Comparison of ENCODE assay signal across 25 mouse cellular contexts in the genomic region with DNA sequence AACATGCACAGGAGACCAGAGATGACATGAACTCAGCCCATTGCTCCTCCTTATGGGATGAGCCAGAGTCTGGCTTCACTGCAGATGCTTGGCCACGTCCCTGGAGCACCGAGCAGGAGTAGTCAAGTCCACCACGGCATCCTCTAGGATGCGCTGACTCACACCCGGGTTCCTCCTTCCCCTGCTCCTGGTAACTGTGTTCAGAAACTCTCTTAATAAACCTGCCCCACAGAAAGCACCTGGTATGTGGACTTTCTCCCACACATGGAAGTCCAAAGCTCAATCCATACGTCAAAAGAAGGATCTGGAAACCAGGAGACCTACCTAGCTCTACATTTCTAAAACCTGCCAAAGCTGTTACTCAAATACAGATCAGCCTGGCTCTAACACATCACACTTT.
DNase-seq lines count a peak whose midpoint lies in the region; ATAC-seq and TF ChIP-seq lines count a peak whose summit lies in the region.
"Had no signal": no experiment of that assay in that cellular context is flagged by ENCODE, and none has a peak within 500 bp of the region (broad histone marks: within the 10 kb centered on the region; RNA-seq: fewer than 3 reads in every experiment).

No protein-coding gene starts in this region.

- H3K9ac ChIP-seq in intestine, embryonic 15.5 days, result no peak overlapping the region
- H3K9ac ChIP-seq: embryonic facial prominence, embryonic 13.5 days; forebrain, embryonic 12.5 days; forebrain, embryonic 15.5 days; hindbrain, embryonic 12.5 days; hindbrain, embryonic 15.5 days had no signal

- peaks cover 5% of the 10 kb centered on the region; the same call in 1 of the 2 replicates for H3K4me1 ChIP-seq in intestine, embryonic 15.5 days (replicated peaks)
- H3K4me1 ChIP-seq in small intestine, adult 2 months (ENCODE audit: control insufficient read depth, insufficient read depth, insufficient read length, low read length), result peaks cover 34% of the 10 kb centered on the region
- H3K4me1 ChIP-seq: embryonic facial prominence, embryonic 10.5 days; embryonic facial prominence, embryonic 13.5 days; forebrain, embryonic 12.5 days; forebrain, embryonic 15.5 days; hindbrain, embryonic 12.5 days; hindbrain, embryonic 15.5 days had no signal

- DNase-seq in brain, adult 2 months (ENCODE audit: low read depth, low spot score), result peak; percentile 23
- DNase-seq in right cerebral cortex, adult 2 months (ENCODE audit: low spot score in 2 of 2), result no peak
- no peak for DNase-seq in kidney, postnatal 36 days
- no peak for DNase-seq in thymus, postnatal 0 days (ENCODE audit: low spot score)
- DNase-seq: adrenal gland, adult 2 months; adrenal gland, postnatal 14 days; cerebellum, adult 11-12 months; cerebellum, adult 8-10 months; cerebellum, postnatal 10 days; cerebellum, postnatal 36 days; embryo, embryonic 11 days; gastrocnemius, adult 2 months; gastrocnemius, postnatal 25 days; heart, adult 2 months had no signal

- ATAC-seq in intestine, embryonic 15.5 days, result peak; percentile 67
- ATAC-seq: CD4-positive, CD25-positive, alpha-beta regulatory T cell, adult 4 months; forebrain, embryonic 15.5 days had no signal

- 78% methylated on average over 6 of the region's 6 CpGs for WGBS in intestine, embryonic 15.5 days
- 28% methylated on average over 6 of the region's 6 CpGs for WGBS in small intestine, adult 2 months

- no peak overlapping the region for H3K4me3 ChIP-seq in intestine, embryonic 15.5 days (replicated peaks)
- H3K4me3 ChIP-seq in small intestine, adult 2 months (ENCODE audit: low read depth, low read length), result no peak overlapping the region
- H3K4me3 ChIP-seq: embryonic facial prominence, embryonic 10.5 days; embryonic facial prominence, embryonic 13.5 days; erythroblast, embryonic 14.5 days; forebrain, embryonic 12.5 days; forebrain, embryonic 15.5 days; gastrocnemius, adult 2 months; heart, adult 2 months; hindbrain, embryonic 12.5 days; hindbrain, embryonic 15.5 days had no signal

- H3K27ac ChIP-seq in intestine, embryonic 15.5 days, result no peak overlapping the region
- H3K27ac ChIP-seq in small intestine, adult 2 months (ENCODE audit: insufficient read depth, low read depth, low read length), result peak overlapping the region; percentile 65
- H3K27ac ChIP-seq: embryonic facial prominence, embryonic 10.5 days; embryonic facial prominence, embryonic 13.5 days; forebrain, embryonic 12.5 days; forebrain, embryonic 15.5 days; gastrocnemius, adult 2 months; heart, adult 2 months; hindbrain, embryonic 12.5 days; hindbrain, embryonic 15.5 days had no signal

- TF ChIP-seq POLR2A in small intestine, adult 2 months (IDR thresholded peaks at IDR 0.05; ENCODE audit: low read depth, low read length), result no peak

- H3K9me3 ChIP-seq in intestine, embryonic 15.5 days, result no peaks in the 10 kb centered on the region
- H3K9me3 ChIP-seq: embryonic facial prominence, embryonic 10.5 days; embryonic facial prominence, embryonic 13.5 days; forebrain, embryonic 12.5 days; forebrain, embryonic 15.5 days; hindbrain, embryonic 12.5 days; hindbrain, embryonic 15.5 days had no signal

- TF ChIP-seq CTCF in small intestine, adult 2 months (IDR thresholded peaks at IDR 0.05; ENCODE audit: extremely low read depth, insufficient read length, insufficient replicate concordance, low read depth, low read length), result no peak

- H3K36me3 ChIP-seq in intestine, embryonic 15.5 days, result no peaks in the 10 kb centered on the region
- H3K36me3 ChIP-seq in small intestine, adult 2 months (ENCODE audit: control insufficient read depth, insufficient read depth, low read length), result no peaks in the 10 kb centered on the region
- H3K36me3 ChIP-seq: embryonic facial prominence, embryonic 10.5 days; embryonic facial prominence, embryonic 13.5 days; forebrain, embryonic 12.5 days; forebrain, embryonic 15.5 days; hindbrain, embryonic 12.5 days; hindbrain, embryonic 15.5 days had no signal

- no peaks in the 10 kb centered on the region for H3K27me3 ChIP-seq in intestine, embryonic 15.5 days (replicated peaks)
- H3K27me3 ChIP-seq in small intestine, adult 2 months (ENCODE audit: control insufficient read depth, insufficient read depth, low read length), result no peaks in the 10 kb centered on the region
- H3K27me3 ChIP-seq: embryonic facial prominence, embryonic 13.5 days; forebrain, embryonic 12.5 days; forebrain, embryonic 15.5 days; hindbrain, embryonic 12.5 days; hindbrain, embryonic 15.5 days had no signal

- H3K4me2 ChIP-seq in intestine, embryonic 15.5 days (replicated peaks), result no peak overlapping the region
- H3K4me2 ChIP-seq: embryonic facial prominence, embryonic 13.5 days; forebrain, embryonic 12.5 days; forebrain, embryonic 15.5 days; heart, embryonic 11.5 days; hindbrain, embryonic 12.5 days; hindbrain, embryonic 15.5 days had no signal
